Mouse (Mus musculus) MEL (cell line): ENCODE measurements around the gene Prkch. TPM values are rescaled to one million over a fixed set of nuclear protein-coding genes. Genes with fewer than 3 reads are reported as not detected.

Experiments used
- DNase-seq: peaks from one replicate; pipeline ENCODE4 v3.0.0; 2011; ENCODE audit warnings: low read depth, low spot score
- H3K27ac ChIP-seq: 2 replicates; pipeline ENCODE4 v1.5.1; 2012; ENCODE audit warnings: low read depth, mild to moderate bottlenecking, control low read depth, low read length, moderate library complexity; ENCODE audit not compliant: control insufficient read depth
- H3K27me3 ChIP-seq, 2 experiments: fragments of 150-350 bp in 1 of 2; sonication (generic) in 1 of 2; 2 replicates each; pipeline ENCODE4 v1.6.1; 2012; ENCODE audit warnings: low read length in 2 of 2, mild to moderate bottlenecking in 2 of 2, improper control_type of control experiment in 1 of 2, moderate library complexity in 1 of 2; ENCODE audit not compliant: insufficient read depth in 2 of 2, control insufficient read depth in 1 of 2
- H3K36me3 ChIP-seq, 2 experiments: 2 replicates each; pipeline ENCODE4 v1.6.1; 2012 to 2014; ENCODE audit warnings: low read length in 2 of 2, improper control_type of control experiment in 1 of 2, inconsistent platforms in 1 of 2, mild to moderate bottlenecking in 1 of 2; ENCODE audit not compliant: insufficient read depth in 2 of 2, control insufficient read depth in 1 of 2
- H3K4me1 ChIP-seq, 2 experiments: fragments of 150-350 bp in 1 of 2; sonication (generic) in 1 of 2; 2 replicates each; pipeline ENCODE4 v1.6.1; 2012; ENCODE audit warnings: low read length in 2 of 2, improper control_type of control experiment in 1 of 2, mild to moderate bottlenecking in 1 of 2; ENCODE audit not compliant: insufficient read depth in 2 of 2, control insufficient read depth in 1 of 2
- H3K4me3 ChIP-seq, 2 experiments: fragments of 150-350 bp in 1 of 2; sonication (generic) in 1 of 2; 2 replicates each; pipeline ENCODE4 v1.5.1; 2012; ENCODE audit warnings: low read depth in 2 of 2, low read length in 2 of 2, mild to moderate bottlenecking in 2 of 2, moderate library complexity in 2 of 2, control low read depth in 1 of 2, improper control_type of control experiment in 1 of 2; ENCODE audit not compliant: control insufficient read depth in 1 of 2, insufficient read depth in 1 of 2
- H3K79me2 ChIP-seq: 2 replicates; pipeline ENCODE4 v1.6.1; 2012; ENCODE audit warnings: mild to moderate bottlenecking, low read length, moderate library complexity; ENCODE audit not compliant: control insufficient read depth, poor library complexity, insufficient read depth
- H3K9ac ChIP-seq: 2 replicates; pipeline ENCODE4 v1.6.1; 2012; ENCODE audit warnings: low read depth, mild to moderate bottlenecking, control low read depth, low read length, moderate library complexity; ENCODE audit not compliant: control insufficient read depth, poor library complexity, severe bottlenecking
- H3K9me3 ChIP-seq: fragments of 150-350 bp; sonication (generic); replicated peaks from 2 replicates; pipeline ENCODE4 v1.6.1; 2012; ENCODE audit warnings: mild to moderate bottlenecking, low read length, improper control_type of control experiment, moderate library complexity; ENCODE audit not compliant: insufficient read depth
- CHD2 ChIP-seq: IDR thresholded peaks from 2 replicates; pipeline ENCODE4 v1.6.1; 2011; ENCODE audit warnings: low read length, improper control_type of control experiment
- ELF1 ChIP-seq: IDR thresholded peaks from 2 replicates; pipeline ENCODE4 v1.6.1; 2014; ENCODE audit warnings: low read depth, mild to moderate bottlenecking, inconsistent platforms, low read length, improper control_type of control experiment, moderate library complexity
- GABPA ChIP-seq: IDR thresholded peaks from 2 replicates; pipeline ENCODE4 v1.6.1; 2012; ENCODE audit warnings: low read depth, mild to moderate bottlenecking, inconsistent platforms, low read length, improper control_type of control experiment, moderate library complexity
- GATA1 ChIP-seq: IDR thresholded peaks from 2 replicates; pipeline ENCODE4 v1.6.1; 2011; ENCODE audit warnings: low read depth, low read length, improper control_type of control experiment
- JUND ChIP-seq: IDR thresholded peaks from 2 replicates; pipeline ENCODE4 v1.6.1; 2011; ENCODE audit warnings: low read depth, mild to moderate bottlenecking, improper control_type of control experiment, low read length
- KAT2A ChIP-seq: conservative IDR thresholded peaks from 2 replicates; pipeline ENCODE4 v1.6.1; 2012; ENCODE audit warnings: low read depth, low read length, improper control_type of control experiment, inconsistent platforms
- MAFK ChIP-seq: IDR thresholded peaks from 2 replicates; pipeline ENCODE4 v1.6.1; 2011; ENCODE audit warnings: low read depth, mild to moderate bottlenecking, low read length, improper control_type of control experiment, borderline replicate concordance
- MEF2A ChIP-seq: IDR thresholded peaks from 2 replicates; pipeline ENCODE4 v1.6.1; 2014; ENCODE audit warnings: low read depth, mild to moderate bottlenecking, inconsistent platforms, low read length, improper control_type of control experiment; ENCODE audit not compliant: poor library complexity, insufficient replicate concordance, severe bottlenecking; ENCODE audit errors: extremely low read depth
- MYB ChIP-seq: IDR thresholded peaks from 2 replicates; pipeline ENCODE4 v1.6.1; 2011; ENCODE audit warnings: mild to moderate bottlenecking, low read depth, low read length, improper control_type of control experiment
- NRF1 ChIP-seq: IDR thresholded peaks from 2 replicates; pipeline ENCODE4 v1.6.1; 2014; ENCODE audit warnings: low read depth, mild to moderate bottlenecking, inconsistent platforms, low read length, improper control_type of control experiment, moderate library complexity; ENCODE audit not compliant: poor library complexity, insufficient read depth, severe bottlenecking
- POLR2A ChIP-seq, 2 experiments: IDR thresholded peaks; 2 replicates each; pipeline ENCODE4 v1.6.1; 2011 to 2012; ENCODE audit warnings: low read length in 2 of 2, mild to moderate bottlenecking in 2 of 2, control low read depth in 1 of 2, improper control_type of control experiment in 1 of 2, low read depth in 1 of 2, moderate library complexity in 1 of 2; ENCODE audit not compliant: control insufficient read depth in 1 of 2, insufficient read depth in 1 of 2, poor library complexity in 1 of 2
- POLR2AphosphoS2 ChIP-seq: IDR thresholded peaks from 2 replicates; pipeline ENCODE4 v1.6.1; 2011; ENCODE audit warnings: low read length, improper control_type of control experiment
- TCF12 ChIP-seq: IDR thresholded peaks from 2 replicates; pipeline ENCODE4 v1.6.1; 2014; ENCODE audit warnings: low read depth, mild to moderate bottlenecking, inconsistent platforms, low read length, improper control_type of control experiment, moderate library complexity
- UBTF ChIP-seq: IDR thresholded peaks from 2 replicates; pipeline ENCODE4 v1.6.1; 2012; ENCODE audit warnings: low read depth, mild to moderate bottlenecking, inconsistent platforms, low read length, improper control_type of control experiment, moderate library complexity, borderline replicate concordance; ENCODE audit not compliant: insufficient read depth
- USF2 ChIP-seq, 2 experiments: IDR thresholded peaks; 2 replicates each; pipeline ENCODE4 v1.6.1; 2011 to 2012; ENCODE audit warnings: improper control_type of control experiment in 2 of 2, low read length in 2 of 2, borderline replicate concordance in 1 of 2, inconsistent platforms in 1 of 2, low read depth in 1 of 2, mild to moderate bottlenecking in 1 of 2; ENCODE audit not compliant: insufficient read depth in 1 of 2
- ZKSCAN1 ChIP-seq: IDR thresholded peaks from 2 replicates; pipeline ENCODE4 v1.6.1; 2012; ENCODE audit warnings: low read depth, mild to moderate bottlenecking, inconsistent platforms, low read length, improper control_type of control experiment, moderate library complexity
- polyA plus RNA-seq, 2 experiments: library from polyadenylated mRNA; stranded (reverse) in 1 of 2; unstranded in 1 of 2; fragments of >175 nt in 1 of 2; fragments of >200 nt in 1 of 2; gene quantifications; 2 replicates each; pipeline versions ENCODE4 v1.2.1 to v1.2.4; 2012; ENCODE audit warnings: low replicate concordance in 2 of 2, low read depth in 1 of 2; ENCODE audit not compliant: insufficient read length in 2 of 2, insufficient read depth in 1 of 2, missing spikeins in 1 of 2
- total RNA-seq: library from RNA; depleted of rRNA; stranded (reverse); fragments of 300-350 nt; gene quantifications from 2 replicates; pipeline ENCODE4 v1.2.3, GENCODE M21; 2012

The Prkch gene
- total and polyA plus RNA-seq, 3 experiments = not detected

DNA sequence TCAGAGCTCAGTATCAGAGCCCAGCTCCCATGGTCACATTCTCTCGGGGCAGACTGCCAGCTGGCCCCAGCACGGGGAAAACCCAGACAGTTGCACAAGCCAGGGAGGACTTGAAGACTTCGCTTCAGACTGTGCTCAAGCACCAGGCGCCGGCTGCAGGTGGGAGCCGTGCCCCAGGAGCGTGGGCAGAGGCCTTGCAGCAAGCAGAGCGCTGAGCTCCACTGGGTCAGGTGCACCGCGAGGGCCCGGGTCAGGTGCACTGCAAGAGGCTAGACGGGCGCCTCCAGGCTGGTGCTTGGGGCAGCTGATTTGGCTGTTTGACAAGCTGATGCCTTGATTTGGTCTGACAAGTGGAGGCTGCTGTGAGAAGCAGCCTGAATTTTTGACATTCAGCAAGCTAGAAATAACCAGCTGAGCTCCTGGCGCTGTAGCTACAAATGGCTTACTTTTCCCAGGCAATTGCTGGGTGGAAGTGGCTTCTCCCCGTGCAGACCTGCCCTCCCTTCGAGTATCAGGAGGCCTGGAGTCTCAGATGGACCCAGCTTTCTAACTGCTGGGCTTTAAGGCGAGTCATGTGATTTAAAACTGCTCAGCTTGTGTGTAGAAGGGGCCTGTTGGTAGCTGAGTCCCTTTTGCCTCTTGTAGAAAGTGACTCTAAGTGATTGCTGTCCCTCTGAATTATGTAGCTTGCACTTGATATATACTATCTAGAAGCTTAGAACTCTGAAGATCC, 209.7 kb downstream of the Prkch start:
- H3K36me3 ChIP-seq = no peaks in the 10 kb centered on the region
- TF ChIP-seq POLR2A (IDR thresholded peaks at IDR 0.05; ENCODE audit: control insufficient read depth in 1 of 2, insufficient read depth in 1 of 2, low read depth in 1 of 2, low read length in 2 of 2, poor library complexity in 1 of 2) (no peak), JUND (no peak), USF2 (IDR thresholded peaks at IDR 0.05; ENCODE audit: borderline replicate concordance in 1 of 2, insufficient read depth in 1 of 2, low read depth in 1 of 2, low read length in 2 of 2) (no peak), ELF1 (no peak), KAT2A (no peak), GABPA (no peak), MAFK (no peak), ZKSCAN1 (no peak), TCF12 (no peak), MEF2A (no peak)

DNA sequence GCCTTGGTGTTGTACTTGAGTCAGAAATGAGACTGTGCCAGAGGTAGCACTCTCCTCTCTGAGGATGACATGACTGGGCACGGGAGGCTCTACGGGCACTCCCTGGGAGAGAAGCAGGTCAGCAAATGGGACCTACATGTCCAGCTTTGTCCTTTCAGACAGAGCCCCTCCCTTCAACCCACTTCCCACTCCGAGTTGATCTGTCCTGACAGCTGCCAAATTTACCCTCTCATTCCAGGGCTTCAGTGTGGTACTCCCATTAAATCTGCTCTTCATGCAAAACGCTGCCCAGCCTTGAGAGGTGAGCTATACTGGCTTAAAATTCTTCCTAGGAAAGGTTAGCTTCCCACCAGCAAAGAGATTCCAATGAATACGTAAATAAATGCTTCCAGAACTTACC, 215.1 kb downstream of the Prkch start:
- DNase-seq = no peak
- no peak overlapping the region for H3K9ac ChIP-seq
- no peaks in the 10 kb centered on the region for H3K36me3 ChIP-seq
- TF ChIP-seq POLR2AphosphoS2 (no peak), MEF2A (no peak), NRF1 (no peak), KAT2A (no peak), TCF12 (no peak), CHD2 (no peak), UBTF (no peak), MYB (no peak), GATA1 (no peak)
- no peaks in the 10 kb centered on the region for H3K9me3 ChIP-seq
- H3K27me3 ChIP-seq = peaks cover 7 to 11% of the 10 kb centered on the region in 2 experiments
- no peak overlapping the region for H3K27ac ChIP-seq
- H3K79me2 ChIP-seq = no peaks in the 10 kb centered on the region
- H3K4me1 ChIP-seq = no peaks in the 10 kb centered on the region
- H3K4me3 ChIP-seq = no peak overlapping the region

More for the DNA sequence above, 209.7 kb downstream of the Prkch start:
- Histone ChIP-seq H3K4me3 (no peak overlapping the region), H3K79me2 (no peaks in the 10 kb centered on the region), H3K9ac (no peak overlapping the region), H3K9me3 (no peaks in the 10 kb centered on the region), H3K27me3 (peaks cover 12 to 28% of the 10 kb centered on the region in 2 experiments), H3K4me1 (peaks cover 0 to 3% of the 10 kb centered on the region in 2 experiments; a peak in 1 of 4 replicates), H3K27ac (no peak overlapping the region)
- no peak for DNase-seq
